Mouse (Mus musculus) midbrain, embryonic 10.5 days (tissue): ENCODE data around the gene Kdm5b. TPM values are rescaled to one million over a fixed set of nuclear protein-coding genes. Genes with fewer than 3 reads are reported as not detected.

Experiments
- DNase-seq: peaks from one replicate; pipeline ENCODE4 v3.0.0-alpha.2; 2017; ENCODE audit warnings: low spot score
- H3K27ac ChIP-seq: fragments of 300-500 bp; sonication (generic); replicated peaks from 2 replicates; pipeline ENCODE4 v1.5.1; 2016; ENCODE audit warnings: mild to moderate bottlenecking
- H3K27me3 ChIP-seq: fragments of 300-500 bp; sonication (generic); 2 replicates; pipeline ENCODE4 v1.6.1; 2016; ENCODE audit warnings: low read depth, mild to moderate bottlenecking; ENCODE audit not compliant: poor library complexity, severe bottlenecking
- H3K36me3 ChIP-seq: fragments of 300-500 bp; sonication (generic); 2 replicates; pipeline ENCODE4 v1.6.1; 2016; ENCODE audit warnings: mild to moderate bottlenecking, moderate library complexity
- H3K4me1 ChIP-seq: fragments of 300-500 bp; sonication (generic); 2 replicates; pipeline ENCODE4 v1.6.1; 2016
- H3K4me3 ChIP-seq: fragments of 300-500 bp; sonication (generic); 2 replicates; pipeline ENCODE4 v1.5.1; 2016; ENCODE audit warnings: mild to moderate bottlenecking, moderate library complexity
- H3K9me3 ChIP-seq: fragments of 300-500 bp; sonication (generic); replicated peaks from 2 replicates; pipeline ENCODE4 v1.6.1; 2016; ENCODE audit warnings: mild to moderate bottlenecking
- WGBS: fragments of 180-500 bp; shearing (Covaris S2); methylation state at CpG from one replicate; pipeline ENCODE4 v1.1.7; 2016; 5-methylcytosine and 5-hydroxymethylcytosine counted together
- polyA plus RNA-seq: library from polyadenylated mRNA; unstranded; fragments of >200 nt; fragmentation: Nextera tagmentation; extraction: Ambion mirVana; gene quantifications from 2 replicates; pipeline ENCODE4 v1.2.1, GENCODE M21; 2016

The Kdm5b gene
- polyA plus RNA-seq, 1 experiment from 2014 or later: 60.9 TPM

DNA sequence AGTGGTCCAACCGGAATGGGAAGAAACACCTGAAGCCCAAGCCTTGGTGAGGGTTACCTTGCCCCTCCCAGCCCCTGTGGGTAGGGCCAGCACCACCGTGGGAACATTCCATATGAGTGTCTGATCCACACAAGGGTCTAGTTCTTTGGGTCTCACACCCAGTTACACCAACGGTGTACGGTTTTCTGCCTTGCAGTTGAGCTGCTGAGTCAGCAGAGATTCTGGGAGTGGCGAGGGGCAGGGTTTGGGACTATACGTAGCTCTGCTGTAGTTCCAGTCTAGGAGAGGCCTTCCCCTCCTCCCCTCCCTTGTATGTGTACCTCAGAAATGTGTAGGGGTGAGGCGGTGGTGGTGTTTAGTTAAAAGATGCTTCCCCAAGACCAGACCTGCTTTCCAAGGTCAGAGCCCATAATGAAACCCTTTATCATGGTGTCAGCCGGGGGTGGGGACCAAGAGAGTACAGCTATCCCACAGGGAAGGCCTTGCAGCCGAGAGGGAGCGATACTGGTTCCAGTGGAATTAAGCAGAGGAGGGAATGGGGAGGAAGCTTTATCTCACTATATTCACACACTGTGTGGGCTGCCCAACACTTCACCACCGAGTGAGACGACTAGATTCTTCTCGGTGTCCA lies 4.6 kb upstream of the Kdm5b start:
- DNase-seq: no peak
- Histone ChIP-seq H3K4me1 (peaks cover 34% of the 10 kb centered on the region), H3K36me3 (no peaks in the 10 kb centered on the region), H3K9me3 (no peaks in the 10 kb centered on the region), H3K27me3 (peaks cover 15% of the 10 kb centered on the region), H3K4me3 (peak overlapping the region; percentile 18; the same call in 1 of the 2 replicates), H3K27ac (no peak overlapping the region)
- 40% methylated on average over 13 of the region's 13 CpGs for WGBS

- Histone ChIP-seq H3K4me1 (peaks cover 34% of the 10 kb centered on the region), H3K9me3 (no peaks in the 10 kb centered on the region), H3K4me3 (peak overlapping the region; percentile 75), H3K27me3 (peaks cover 15% of the 10 kb centered on the region), H3K27ac (peak overlapping the region; percentile 87), H3K36me3 (no peaks in the 10 kb centered on the region)
- 1% methylated on average over 46 of the region's 46 CpGs for WGBS
- DNase-seq: peak; percentile 19
Observed at GRCm38 (mm10) chr1:134555871-134556670, 3.9 kb upstream of the Kdm5b start.

- H3K4me3 ChIP-seq: peak overlapping the region; percentile 75
- peaks cover 15% of the 10 kb centered on the region for H3K27me3 ChIP-seq
- under 1% methylated on average over 35 of the region's 35 CpGs for WGBS
- peak; percentile 98 for DNase-seq
- no peaks in the 10 kb centered on the region for H3K9me3 ChIP-seq
- peaks cover 38% of the 10 kb centered on the region for H3K4me1 ChIP-seq
- peak overlapping the region; percentile 87 for H3K27ac ChIP-seq
- no peaks in the 10 kb centered on the region for H3K36me3 ChIP-seq
Observed at GRCm38 (mm10) chr1:134556671-134557218, 3.2 kb upstream of the Kdm5b start.

DNA sequence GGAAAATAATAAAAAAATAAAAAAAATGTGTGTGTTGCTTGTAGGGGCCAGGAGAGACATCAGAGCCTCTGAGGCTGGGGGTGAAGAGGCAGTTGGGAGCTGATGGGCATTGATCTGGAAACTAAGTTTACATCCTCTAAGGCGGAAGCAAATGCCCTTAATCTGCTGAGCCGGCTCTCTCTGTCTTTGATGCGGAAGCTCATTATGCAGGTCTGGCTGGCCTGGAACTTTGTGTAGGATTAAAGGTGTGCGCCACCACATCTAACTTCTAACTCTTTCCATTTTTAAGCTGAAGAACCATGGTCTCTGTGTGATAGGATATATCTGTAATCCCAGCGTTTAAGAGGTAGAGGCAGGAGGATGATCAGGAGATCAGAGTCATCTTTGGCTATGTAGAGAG lies 1.5 kb upstream of the Kdm5b start:
- H3K4me1 ChIP-seq: peaks cover 53% of the 10 kb centered on the region
- no peaks in the 10 kb centered on the region for H3K36me3 ChIP-seq
- no peak for DNase-seq
- 30% methylated on average over 5 of the region's 5 CpGs for WGBS
- H3K4me3 ChIP-seq: no peak overlapping the region
- H3K9me3 ChIP-seq: no peaks in the 10 kb centered on the region
- H3K27ac ChIP-seq: no peak overlapping the region
- H3K27me3 ChIP-seq: peaks cover 15% of the 10 kb centered on the region

- Histone ChIP-seq H3K9me3 (no peaks in the 10 kb centered on the region), H3K27me3 (peaks cover 15% of the 10 kb centered on the region), H3K36me3 (no peaks in the 10 kb centered on the region), H3K27ac (no peak overlapping the region), H3K4me1 (peaks cover 57% of the 10 kb centered on the region), H3K4me3 (peak overlapping the region; percentile 98; the same call in 1 of the 2 replicates)
- WGBS: 75% methylated on average over 3 of the region's 3 CpGs
- no peak for DNase-seq
Observed at GRCm38 (mm10) chr1:134559226-134559625, 745 bp upstream of the Kdm5b start.

GRCm38 (mm10) chr1:134560396-134560795 lies 425 bp downstream of the Kdm5b start:
- Histone ChIP-seq H3K4me3 (peak overlapping the region; percentile 98), H3K27ac (peak overlapping the region; percentile 99), H3K9me3 (no peaks in the 10 kb centered on the region), H3K36me3 (no peaks in the 10 kb centered on the region), H3K27me3 (peaks cover 5% of the 10 kb centered on the region), H3K4me1 (peaks cover 54% of the 10 kb centered on the region)
- no peak for DNase-seq
- under 1% methylated on average over 50 of the region's 50 CpGs for WGBS

DNA sequence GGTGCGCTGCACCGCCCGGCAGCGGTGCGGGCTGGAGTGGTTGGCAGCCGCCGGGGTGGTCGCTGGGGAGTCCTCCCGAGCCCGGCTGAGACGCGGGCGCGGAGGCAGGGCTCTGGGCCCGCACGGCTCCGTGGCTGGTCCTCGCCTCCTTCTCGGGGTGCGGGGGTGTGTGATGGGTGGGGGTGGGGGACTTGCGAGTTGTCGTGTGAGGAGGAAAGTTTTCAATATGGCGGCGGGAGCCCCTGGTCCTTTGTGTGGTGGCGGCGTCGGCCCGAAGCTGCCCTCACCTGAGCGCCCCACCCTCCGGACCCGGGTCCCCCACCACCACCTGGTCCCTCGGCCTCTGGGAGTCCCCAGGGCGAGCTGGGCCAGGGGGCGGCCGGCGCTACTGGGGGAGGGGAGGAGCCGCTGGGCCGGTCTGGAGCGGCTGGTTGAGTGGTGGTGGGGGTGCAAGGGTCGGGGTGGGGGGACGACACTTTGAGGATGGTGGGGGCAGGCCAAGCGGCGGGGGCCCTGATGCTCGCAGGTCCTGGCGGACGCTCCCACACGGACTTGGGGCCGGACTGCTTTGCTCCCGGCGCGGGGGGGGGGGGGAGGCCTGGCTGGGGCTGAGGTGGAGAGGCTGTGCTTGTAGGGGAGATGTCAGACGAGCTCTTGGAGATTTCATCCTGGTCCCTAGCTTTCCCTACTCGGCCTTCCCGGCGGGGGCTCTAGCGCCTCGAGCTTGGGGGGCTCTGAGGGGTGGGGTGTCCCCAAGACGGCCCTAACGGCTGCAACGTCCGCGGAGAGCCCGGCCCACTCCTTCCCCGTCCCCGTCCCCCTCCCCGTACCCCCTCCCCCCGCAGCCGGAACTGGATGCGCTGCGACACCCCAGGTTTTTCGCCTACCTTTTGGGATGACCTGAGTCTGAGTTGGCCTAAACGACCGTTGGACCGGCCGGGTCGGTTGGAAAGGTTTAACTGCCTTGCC lies 1.1 kb downstream of the Kdm5b start:
- under 1% methylated on average over 50 of the region's 76 CpGs for WGBS
- Histone ChIP-seq H3K36me3 (no peaks in the 10 kb centered on the region), H3K9me3 (no peaks in the 10 kb centered on the region), H3K4me1 (peaks cover 54% of the 10 kb centered on the region), H3K27ac (peak overlapping the region; percentile 99), H3K27me3 (no peaks in the 10 kb centered on the region), H3K4me3 (peak overlapping the region; percentile 98)
- DNase-seq: peak; percentile 68

DNA sequence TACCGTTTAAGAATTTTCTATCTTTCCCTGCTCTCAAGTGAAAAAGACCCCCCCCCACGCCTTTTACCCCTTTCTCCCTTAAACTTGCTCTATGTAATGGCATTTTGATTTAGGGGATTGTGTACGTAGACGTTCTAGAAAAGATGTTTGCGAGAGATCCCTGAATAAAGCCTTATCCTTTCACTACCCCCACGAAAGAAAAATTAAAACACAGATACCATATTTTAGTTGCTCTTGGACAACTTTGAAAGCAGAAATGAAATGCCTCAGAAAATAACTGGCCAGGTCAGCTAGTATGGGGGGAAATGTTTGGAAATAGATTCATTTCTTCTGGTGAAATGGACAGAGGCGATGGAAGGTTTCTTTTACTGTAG lies 1.8 kb downstream of the Kdm5b start:
- Histone ChIP-seq H3K4me1 (peaks cover 50% of the 10 kb centered on the region), H3K27me3 (no peaks in the 10 kb centered on the region), H3K9me3 (no peaks in the 10 kb centered on the region), H3K27ac (peak overlapping the region; percentile 99), H3K36me3 (no peaks in the 10 kb centered on the region), H3K4me3 (peak overlapping the region; percentile 98)
- no peak for DNase-seq
- 10% methylated on average over 7 of the region's 7 CpGs for WGBS

DNA sequence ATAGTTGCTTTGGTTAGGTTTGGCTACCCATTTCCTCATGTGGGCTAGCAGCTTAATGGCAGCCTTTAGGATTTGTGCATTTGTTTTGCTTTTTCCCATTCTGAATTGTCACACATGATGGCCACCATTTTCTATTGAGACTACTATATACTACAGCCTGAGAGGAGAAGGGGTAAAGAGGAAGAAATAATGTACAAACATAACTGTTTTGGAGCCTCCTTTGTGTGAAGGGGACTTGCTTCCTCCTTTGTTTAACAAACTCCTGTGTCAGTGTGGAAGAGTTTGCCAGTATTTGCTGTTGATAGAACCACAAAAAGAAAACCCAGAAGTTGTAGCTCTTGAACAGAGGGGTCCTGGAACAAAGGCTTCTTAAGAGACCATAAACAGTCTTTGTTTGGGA lies 2.5 kb downstream of the Kdm5b start:
- peak overlapping the region; percentile 99 for H3K27ac ChIP-seq
- H3K4me3 ChIP-seq: peak overlapping the region; percentile 98
- H3K36me3 ChIP-seq: no peaks in the 10 kb centered on the region
- DNase-seq: no peak
- H3K27me3 ChIP-seq: no peaks in the 10 kb centered on the region
- peaks cover 47% of the 10 kb centered on the region for H3K4me1 ChIP-seq
- no peaks in the 10 kb centered on the region for H3K9me3 ChIP-seq

DNA sequence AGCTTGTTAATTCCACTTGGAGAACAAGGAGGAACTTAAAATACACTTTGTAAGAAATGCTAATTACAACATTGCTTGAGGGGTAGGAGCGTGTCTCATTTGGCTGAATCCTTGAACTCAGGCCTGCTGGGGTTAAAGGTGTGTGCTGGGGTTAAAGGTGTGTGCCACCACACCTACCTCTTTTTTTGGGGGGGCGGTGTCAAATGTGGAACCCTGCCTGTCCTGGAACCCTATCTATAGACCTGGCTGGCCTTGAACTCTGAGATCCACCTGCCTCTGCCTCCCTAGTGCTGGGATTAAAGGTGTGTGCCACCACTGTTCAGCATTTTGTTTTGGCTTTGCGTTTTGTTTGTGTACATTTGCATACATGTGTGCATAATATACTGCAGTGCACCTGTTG lies 3.8 kb downstream of the Kdm5b start:
- H3K4me3 ChIP-seq: no peak overlapping the region
- DNase-seq: no peak
- no peaks in the 10 kb centered on the region for H3K9me3 ChIP-seq
- peaks cover 47% of the 10 kb centered on the region for H3K4me1 ChIP-seq
- H3K36me3 ChIP-seq: no peaks in the 10 kb centered on the region
- H3K27ac ChIP-seq: no peak overlapping the region
- WGBS: 88% methylated on average over 3 of the region's 3 CpGs
- no peaks in the 10 kb centered on the region for H3K27me3 ChIP-seq

- no peaks in the 10 kb centered on the region for H3K9me3 ChIP-seq
- peaks cover 36% of the 10 kb centered on the region for H3K4me1 ChIP-seq
- H3K4me3 ChIP-seq: no peak overlapping the region
- H3K36me3 ChIP-seq: no peaks in the 10 kb centered on the region
- 48% methylated on average over 1 of the region's 1 CpGs for WGBS
- H3K27me3 ChIP-seq: no peaks in the 10 kb centered on the region
- DNase-seq: no peak
- H3K27ac ChIP-seq: no peak overlapping the region
Observed at GRCm38 (mm10) chr1:134567511-134567910, 7.5 kb downstream of the Kdm5b start.

DNA sequence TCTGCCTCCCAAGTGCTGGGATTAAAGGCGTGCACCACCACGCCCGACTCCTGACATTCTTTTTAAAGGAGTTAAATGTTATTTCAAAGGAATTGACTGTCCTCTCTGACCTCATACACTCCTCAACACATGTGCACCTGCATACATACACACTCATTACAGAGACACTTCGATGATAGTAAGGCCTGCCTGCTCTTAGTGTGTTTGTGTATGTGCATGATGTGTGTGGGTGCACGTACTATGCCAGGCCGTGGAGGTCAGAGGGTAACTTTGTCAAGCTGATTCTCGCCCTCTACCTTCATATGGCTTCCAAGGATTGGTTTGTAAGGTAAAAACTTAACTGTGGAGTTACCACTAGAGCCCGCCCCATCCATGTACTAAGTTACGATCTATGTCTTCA lies 10.2 kb downstream of the Kdm5b start:
- H3K4me1 ChIP-seq: peaks cover 27% of the 10 kb centered on the region
- no peak overlapping the region for H3K4me3 ChIP-seq
- DNase-seq: no peak
- H3K27me3 ChIP-seq: no peaks in the 10 kb centered on the region
- no peak overlapping the region for H3K27ac ChIP-seq
- H3K36me3 ChIP-seq: no peaks in the 10 kb centered on the region
- H3K9me3 ChIP-seq: no peaks in the 10 kb centered on the region
- 87% methylated on average over 9 of the region's 9 CpGs for WGBS
